Mouse (Mus musculus) MEL (cell line): ENCODE measurements around the gene Tpsg1. TPM values are rescaled to one million over a fixed set of nuclear protein-coding genes. Genes with fewer than 3 reads are reported as not detected.

Experiments used
- DNase-seq: peaks from one replicate; pipeline ENCODE4 v3.0.0; 2011; ENCODE audit warnings: low read depth, low spot score
- H3K27ac ChIP-seq: 2 replicates; pipeline ENCODE4 v1.5.1; 2012; ENCODE audit warnings: low read depth, mild to moderate bottlenecking, control low read depth, low read length, moderate library complexity; ENCODE audit not compliant: control insufficient read depth
- H3K27me3 ChIP-seq, 2 experiments: fragments of 150-350 bp in 1 of 2; sonication (generic) in 1 of 2; 2 replicates each; pipeline ENCODE4 v1.6.1; 2012; ENCODE audit warnings: low read length in 2 of 2, mild to moderate bottlenecking in 2 of 2, improper control_type of control experiment in 1 of 2, moderate library complexity in 1 of 2; ENCODE audit not compliant: insufficient read depth in 2 of 2, control insufficient read depth in 1 of 2
- H3K36me3 ChIP-seq, 2 experiments: 2 replicates each; pipeline ENCODE4 v1.6.1; 2012 to 2014; ENCODE audit warnings: low read length in 2 of 2, improper control_type of control experiment in 1 of 2, inconsistent platforms in 1 of 2, mild to moderate bottlenecking in 1 of 2; ENCODE audit not compliant: insufficient read depth in 2 of 2, control insufficient read depth in 1 of 2
- H3K4me1 ChIP-seq, 2 experiments: fragments of 150-350 bp in 1 of 2; sonication (generic) in 1 of 2; 2 replicates each; pipeline ENCODE4 v1.6.1; 2012; ENCODE audit warnings: low read length in 2 of 2, improper control_type of control experiment in 1 of 2, mild to moderate bottlenecking in 1 of 2; ENCODE audit not compliant: insufficient read depth in 2 of 2, control insufficient read depth in 1 of 2
- H3K4me3 ChIP-seq, 2 experiments: fragments of 150-350 bp in 1 of 2; sonication (generic) in 1 of 2; 2 replicates each; pipeline ENCODE4 v1.5.1; 2012; ENCODE audit warnings: low read depth in 2 of 2, low read length in 2 of 2, mild to moderate bottlenecking in 2 of 2, moderate library complexity in 2 of 2, control low read depth in 1 of 2, improper control_type of control experiment in 1 of 2; ENCODE audit not compliant: control insufficient read depth in 1 of 2, insufficient read depth in 1 of 2
- H3K79me2 ChIP-seq: 2 replicates; pipeline ENCODE4 v1.6.1; 2012; ENCODE audit warnings: mild to moderate bottlenecking, low read length, moderate library complexity; ENCODE audit not compliant: control insufficient read depth, poor library complexity, insufficient read depth
- H3K9ac ChIP-seq: 2 replicates; pipeline ENCODE4 v1.6.1; 2012; ENCODE audit warnings: low read depth, mild to moderate bottlenecking, control low read depth, low read length, moderate library complexity; ENCODE audit not compliant: control insufficient read depth, poor library complexity, severe bottlenecking
- H3K9me3 ChIP-seq: fragments of 150-350 bp; sonication (generic); replicated peaks from 2 replicates; pipeline ENCODE4 v1.6.1; 2012; ENCODE audit warnings: mild to moderate bottlenecking, low read length, improper control_type of control experiment, moderate library complexity; ENCODE audit not compliant: insufficient read depth
- BHLHE40 ChIP-seq: IDR thresholded peaks from 2 replicates; pipeline ENCODE4 v1.6.1; 2012; ENCODE audit warnings: low read depth, mild to moderate bottlenecking, inconsistent platforms, low read length, improper control_type of control experiment, borderline replicate concordance
- CHD2 ChIP-seq: IDR thresholded peaks from 2 replicates; pipeline ENCODE4 v1.6.1; 2011; ENCODE audit warnings: low read length, improper control_type of control experiment
- E2F4 ChIP-seq: IDR thresholded peaks from 2 replicates; pipeline ENCODE4 v1.6.1; 2011; ENCODE audit warnings: low read depth, low read length, improper control_type of control experiment, borderline replicate concordance
- EP300 ChIP-seq, 2 experiments: IDR thresholded peaks; 2 replicates each; pipeline ENCODE4 v1.6.1; 2011; ENCODE audit warnings: improper control_type of control experiment in 2 of 2, low read length in 2 of 2, low read depth in 1 of 2, mild to moderate bottlenecking in 1 of 2
- ETS1 ChIP-seq: IDR thresholded peaks from 2 replicates; pipeline ENCODE4 v1.6.1; 2012; ENCODE audit warnings: low read depth, mild to moderate bottlenecking, inconsistent platforms, low read length, improper control_type of control experiment, moderate library complexity
- GATA1 ChIP-seq: IDR thresholded peaks from 2 replicates; pipeline ENCODE4 v1.6.1; 2011; ENCODE audit warnings: low read depth, low read length, improper control_type of control experiment
- KAT2A ChIP-seq: conservative IDR thresholded peaks from 2 replicates; pipeline ENCODE4 v1.6.1; 2012; ENCODE audit warnings: low read depth, low read length, improper control_type of control experiment, inconsistent platforms
- MAFK ChIP-seq: IDR thresholded peaks from 2 replicates; pipeline ENCODE4 v1.6.1; 2011; ENCODE audit warnings: low read depth, mild to moderate bottlenecking, low read length, improper control_type of control experiment, borderline replicate concordance
- MAX ChIP-seq: IDR thresholded peaks from 2 replicates; pipeline ENCODE4 v1.6.1; 2011; ENCODE audit warnings: low read length, improper control_type of control experiment
- MAZ ChIP-seq: IDR thresholded peaks from 2 replicates; pipeline ENCODE4 v1.6.1; 2012; ENCODE audit warnings: low read depth, mild to moderate bottlenecking, inconsistent platforms, low read length, improper control_type of control experiment
- MXI1 ChIP-seq: IDR thresholded peaks from 2 replicates; pipeline ENCODE4 v1.6.1; 2011; ENCODE audit warnings: mild to moderate bottlenecking, low read depth, low read length, improper control_type of control experiment
- MYB ChIP-seq: IDR thresholded peaks from 2 replicates; pipeline ENCODE4 v1.6.1; 2011; ENCODE audit warnings: mild to moderate bottlenecking, low read depth, low read length, improper control_type of control experiment
- MYC ChIP-seq: IDR thresholded peaks from 2 replicates; pipeline ENCODE4 v1.6.1; 2011; ENCODE audit warnings: low read depth, mild to moderate bottlenecking, low read length, improper control_type of control experiment, moderate library complexity
- NRF1 ChIP-seq: IDR thresholded peaks from 2 replicates; pipeline ENCODE4 v1.6.1; 2014; ENCODE audit warnings: low read depth, mild to moderate bottlenecking, inconsistent platforms, low read length, improper control_type of control experiment, moderate library complexity; ENCODE audit not compliant: poor library complexity, insufficient read depth, severe bottlenecking
- RAD21 ChIP-seq: IDR thresholded peaks from 2 replicates; pipeline ENCODE4 v1.6.1; 2011; ENCODE audit warnings: mild to moderate bottlenecking, low read depth, low read length, improper control_type of control experiment
- RCOR1 ChIP-seq: IDR thresholded peaks from 2 replicates; pipeline ENCODE4 v1.6.1; 2012; ENCODE audit warnings: low read depth, mild to moderate bottlenecking, inconsistent platforms, low read length, improper control_type of control experiment
- TAL1 ChIP-seq: IDR thresholded peaks from 2 replicates; pipeline ENCODE4 v1.6.1; 2012; ENCODE audit warnings: mild to moderate bottlenecking, inconsistent platforms, low read length, moderate library complexity, mixed read lengths
- USF1 ChIP-seq: IDR thresholded peaks from 2 replicates; pipeline ENCODE4 v1.6.1; 2014; ENCODE audit warnings: low read depth, mild to moderate bottlenecking, inconsistent platforms, low read length, improper control_type of control experiment, moderate library complexity
- ZC3H11A ChIP-seq: IDR thresholded peaks from 2 replicates; pipeline ENCODE4 v1.6.1; 2012; ENCODE audit warnings: low read depth, mild to moderate bottlenecking, inconsistent platforms, low read length, improper control_type of control experiment
- ZKSCAN1 ChIP-seq: IDR thresholded peaks from 2 replicates; pipeline ENCODE4 v1.6.1; 2012; ENCODE audit warnings: low read depth, mild to moderate bottlenecking, inconsistent platforms, low read length, improper control_type of control experiment, moderate library complexity
- ZMIZ1 ChIP-seq: IDR thresholded peaks from 2 replicates; pipeline ENCODE4 v1.6.1; 2012; ENCODE audit warnings: low read depth, mild to moderate bottlenecking, inconsistent platforms, low read length, improper control_type of control experiment, moderate library complexity
- ZNF384 ChIP-seq: IDR thresholded peaks from 2 replicates; pipeline ENCODE4 v1.6.1; 2012; ENCODE audit warnings: low read depth, mild to moderate bottlenecking, inconsistent platforms, low read length, improper control_type of control experiment
- polyA plus RNA-seq, 2 experiments: library from polyadenylated mRNA; stranded (reverse) in 1 of 2; unstranded in 1 of 2; fragments of >175 nt in 1 of 2; fragments of >200 nt in 1 of 2; gene quantifications; 2 replicates each; pipeline versions ENCODE4 v1.2.1 to v1.2.4; 2012; ENCODE audit warnings: low replicate concordance in 2 of 2, low read depth in 1 of 2; ENCODE audit not compliant: insufficient read length in 2 of 2, insufficient read depth in 1 of 2, missing spikeins in 1 of 2
- total RNA-seq: library from RNA; depleted of rRNA; stranded (reverse); fragments of 300-350 nt; gene quantifications from 2 replicates; pipeline ENCODE4 v1.2.3, GENCODE M21; 2012

Tpsg1 gene
- total and polyA plus RNA-seq, 3 experiments: not detected

DNA sequence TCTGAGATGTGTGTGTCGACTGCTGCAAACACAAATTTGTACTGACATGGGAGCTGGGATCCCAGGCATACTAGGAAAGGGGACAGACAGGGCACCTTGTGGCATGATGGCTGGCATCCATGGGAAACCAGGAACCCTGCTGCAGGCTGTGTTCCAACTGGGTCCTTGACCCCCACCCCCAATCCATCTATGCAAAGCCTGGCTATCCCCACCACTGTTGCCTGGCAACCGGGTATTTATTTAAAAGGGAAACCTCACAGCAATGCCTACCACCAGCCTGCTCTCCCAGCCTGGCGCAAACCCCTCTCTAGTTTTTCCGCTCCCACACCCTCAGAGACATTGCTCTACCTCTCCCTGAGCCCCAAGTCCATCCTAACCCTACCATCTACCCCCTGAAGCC, 38.3 kb downstream of the Tpsg1 start:
- Histone ChIP-seq H3K4me3 (no peak overlapping the region), H3K27me3 (no peaks in the 10 kb centered on the region), H3K79me2 (no peaks in the 10 kb centered on the region), H3K36me3 (no peaks in the 10 kb centered on the region), H3K9me3 (no peaks in the 10 kb centered on the region), H3K27ac (no peak overlapping the region), H3K4me1 (no peaks in the 10 kb centered on the region), H3K9ac (no peak overlapping the region)
- TF ChIP-seq MXI1 (no peak), ZMIZ1 (no peak), ZKSCAN1 (no peak), RAD21 (no peak), MAX (no peak), E2F4 (no peak), GATA1 (no peak), ZC3H11A (no peak), BHLHE40 (no peak), MAFK (no peak), CHD2 (no peak), TAL1 (no peak), NRF1 (no peak), ETS1 (no peak), EP300 (IDR thresholded peaks at IDR 0.05; ENCODE audit: low read depth in 1 of 2, low read length in 2 of 2) (no peak), RCOR1 (no peak), MYC (no peak), MAZ (no peak), ZNF384 (no peak)
- DNase-seq: no peak

DNA sequence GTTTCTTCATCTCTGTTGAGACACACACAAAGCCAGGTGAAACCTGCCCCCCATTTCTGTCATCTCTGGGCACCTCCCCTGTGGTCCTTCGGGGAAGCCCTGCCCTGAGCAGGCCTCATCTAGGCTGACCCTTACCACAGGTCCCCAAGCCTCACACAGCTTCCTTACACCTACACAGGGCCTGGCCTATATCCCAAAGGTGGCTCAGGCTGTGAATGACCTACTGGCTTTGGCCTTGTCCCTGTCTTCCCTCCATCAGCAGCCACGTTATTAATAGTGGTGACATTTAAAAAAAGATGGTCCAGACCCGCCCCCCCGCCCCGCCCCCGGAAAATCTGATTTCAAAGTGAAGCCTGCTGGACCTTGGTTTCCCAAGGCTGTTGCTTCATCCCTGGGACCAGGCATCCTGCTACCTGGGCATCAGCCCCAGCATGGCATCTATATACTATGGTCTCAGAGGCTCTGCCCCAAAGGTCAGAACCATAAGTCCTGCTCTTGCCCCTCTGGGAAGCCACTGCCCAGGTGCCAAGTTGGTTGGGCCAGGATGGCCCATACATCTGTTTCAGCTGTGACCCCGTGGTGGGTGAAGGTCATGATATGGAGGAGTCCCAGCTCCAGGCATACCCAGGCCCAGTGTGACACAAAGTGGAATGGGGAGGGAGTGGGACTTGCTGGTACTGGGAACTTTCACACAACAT, 39.4 kb downstream of the Tpsg1 start:
- TF ChIP-seq MYB (no peak), CHD2 (no peak), USF1 (no peak), KAT2A (no peak), GATA1 (no peak), ZNF384 (no peak), E2F4 (no peak), ETS1 (no peak), MAZ (no peak)
- no peaks in the 10 kb centered on the region for H3K9me3 ChIP-seq
- no peak overlapping the region for H3K27ac ChIP-seq
- no peaks in the 10 kb centered on the region for H3K79me2 ChIP-seq
- no peaks in the 10 kb centered on the region for H3K4me1 ChIP-seq
- DNase-seq: no peak
- no peak overlapping the region for H3K9ac ChIP-seq
- no peaks in the 10 kb centered on the region for H3K36me3 ChIP-seq
- H3K27me3 ChIP-seq: no peaks in the 10 kb centered on the region
- no peak overlapping the region for H3K4me3 ChIP-seq
